Mouse (Mus musculus) cerebellum, adult (tissue): ENCODE measurements at regions not wholly inside any gene's neighbourhood (a gene's known extent, or its start where the extent isn't known, plus 50 kb on each side); places are given as distances from the start of the nearest gene placed in this dataset.

ENCODE experiments used
- ATAC-seq: cut with Nextera tagmentation; 2 replicates; pipeline ENCODE4 v1.9.2; 2017; ENCODE audit warnings: mild to moderate bottlenecking, moderate library complexity, mixed read lengths; ENCODE audit not compliant: insufficient number of reproducible peaks, low FRiP score, low TSS enrichment

DNA sequence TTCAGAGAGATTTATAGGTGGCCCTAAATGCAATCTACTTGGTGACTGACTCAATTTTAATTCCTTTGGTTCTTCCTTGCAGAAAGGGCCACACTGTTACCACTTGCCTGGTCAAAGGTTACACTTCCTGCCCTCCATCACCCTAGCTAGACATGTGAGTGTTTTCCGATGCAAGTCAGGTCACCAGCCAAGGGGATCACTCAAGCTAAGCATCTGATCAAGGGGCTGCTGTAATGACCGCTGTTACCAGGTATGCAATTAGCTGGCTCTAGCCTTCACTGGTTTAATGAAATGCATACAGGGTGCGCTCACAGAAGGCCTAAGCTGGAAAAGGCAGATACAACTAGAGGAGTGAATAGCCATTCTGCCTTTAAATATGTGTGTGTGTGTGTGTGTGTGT lies 105.1 kb downstream of the Mtx2 start:
- no peak for ATAC-seq

DNA sequence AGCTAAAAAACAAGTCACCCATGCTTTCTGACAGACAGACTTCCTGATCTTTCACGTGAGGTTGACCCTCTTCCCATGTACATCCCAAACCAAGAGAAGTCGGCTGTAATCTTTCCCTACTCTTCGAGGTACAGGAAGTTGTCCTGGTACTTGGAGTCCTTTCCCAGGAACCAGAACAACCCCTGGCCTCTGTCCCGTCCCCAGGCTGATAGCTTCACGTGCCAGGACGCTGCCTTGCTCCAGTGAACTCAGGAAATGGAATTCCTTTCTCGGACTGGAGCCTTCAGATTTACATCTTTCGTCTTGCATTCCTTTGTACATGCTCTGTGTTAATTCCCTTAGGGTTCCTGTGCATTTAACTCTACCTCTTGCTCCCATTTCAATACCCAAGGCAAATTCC lies 107.6 kb downstream of the Mtx2 start:
- no peak for ATAC-seq

DNA sequence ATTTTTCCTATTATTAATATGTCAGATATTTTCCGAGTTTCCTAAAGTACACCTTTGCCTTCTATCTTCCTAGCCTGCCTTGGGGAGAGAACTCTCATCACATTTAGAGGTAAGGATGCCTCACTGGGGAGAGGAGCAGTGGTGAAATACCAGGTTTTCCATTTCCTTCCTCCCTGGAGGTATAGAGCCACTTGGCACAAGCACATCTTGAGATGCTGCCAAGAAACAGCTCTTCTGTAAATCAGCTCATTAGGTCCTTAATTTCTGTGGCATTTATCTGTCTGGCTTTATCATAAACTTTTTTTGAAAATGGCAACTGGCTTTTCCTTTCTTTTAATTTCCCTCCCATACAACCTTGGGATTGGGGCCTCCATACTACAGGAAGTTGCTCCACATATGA lies 108.2 kb downstream of the Mtx2 start:
- no peak for ATAC-seq

DNA sequence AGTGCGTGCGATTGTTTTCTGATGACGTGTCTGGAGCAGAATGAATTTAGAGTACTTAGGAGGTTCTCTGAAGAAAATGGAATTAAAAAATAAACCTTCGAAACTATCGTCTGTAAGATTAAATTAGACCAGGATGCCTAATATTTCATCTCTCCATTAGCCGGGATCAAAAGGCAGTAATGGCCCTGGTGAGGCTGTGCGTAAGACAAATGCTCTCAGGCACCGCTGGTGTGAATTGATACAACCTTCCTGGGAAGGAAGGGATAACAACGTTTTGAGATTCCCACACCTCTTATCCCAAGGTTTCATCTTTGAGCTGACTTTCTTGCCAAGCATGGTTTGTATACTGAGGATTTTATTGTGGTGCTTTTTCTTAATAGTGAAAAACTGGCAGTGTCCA lies 113.1 kb downstream of the Mtx2 start:
- ATAC-seq: no peak

DNA sequence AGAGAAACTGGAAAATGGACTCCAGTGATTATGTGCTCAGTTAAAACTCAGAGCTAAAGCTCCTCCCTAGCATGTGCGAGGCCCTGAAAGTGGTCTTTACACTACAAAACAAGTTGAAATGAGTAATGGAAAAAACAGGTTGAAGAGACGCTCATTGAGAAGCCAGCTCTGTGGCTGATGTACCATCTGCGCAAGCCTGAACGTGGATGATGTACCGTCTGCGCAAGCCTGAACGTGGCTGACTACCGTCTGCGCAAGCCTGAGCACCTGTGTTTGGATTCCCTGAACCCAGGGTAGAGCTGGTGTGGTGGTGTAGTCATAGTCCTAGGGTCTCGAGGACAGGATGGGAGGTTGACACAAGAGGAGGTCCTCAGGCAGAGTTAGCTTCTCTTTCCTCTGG lies 116.4 kb downstream of the Mtx2 start:
- ATAC-seq: no peak

DNA sequence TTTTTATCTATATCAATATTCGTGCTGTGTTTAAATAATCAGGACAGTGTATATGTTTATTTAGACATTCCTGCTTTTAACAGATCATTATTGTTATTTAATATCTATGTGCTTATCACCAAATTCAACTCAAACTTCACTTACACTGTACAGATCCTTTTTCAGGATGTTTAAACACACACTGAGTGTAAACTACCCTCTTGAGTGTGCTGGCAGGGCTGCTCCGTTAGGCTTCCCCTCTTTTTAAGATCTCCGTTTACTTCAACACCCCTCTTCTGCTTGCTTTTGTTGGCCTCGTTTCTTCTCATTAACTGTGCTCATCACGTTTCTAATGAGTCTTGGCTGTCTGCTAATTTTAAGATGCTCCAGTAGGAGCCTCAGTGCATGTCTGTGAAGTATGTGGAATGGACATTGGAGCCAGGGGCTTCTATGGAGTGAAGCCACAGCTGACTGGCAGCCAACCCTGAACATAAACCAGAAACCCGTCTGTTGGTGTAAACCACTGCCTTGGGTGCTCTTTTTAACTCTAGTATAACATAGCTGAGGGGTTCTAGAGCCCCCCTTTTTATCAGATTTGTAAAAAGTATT lies 117.1 kb downstream of the Mtx2 start:
- ATAC-seq: no peak

DNA sequence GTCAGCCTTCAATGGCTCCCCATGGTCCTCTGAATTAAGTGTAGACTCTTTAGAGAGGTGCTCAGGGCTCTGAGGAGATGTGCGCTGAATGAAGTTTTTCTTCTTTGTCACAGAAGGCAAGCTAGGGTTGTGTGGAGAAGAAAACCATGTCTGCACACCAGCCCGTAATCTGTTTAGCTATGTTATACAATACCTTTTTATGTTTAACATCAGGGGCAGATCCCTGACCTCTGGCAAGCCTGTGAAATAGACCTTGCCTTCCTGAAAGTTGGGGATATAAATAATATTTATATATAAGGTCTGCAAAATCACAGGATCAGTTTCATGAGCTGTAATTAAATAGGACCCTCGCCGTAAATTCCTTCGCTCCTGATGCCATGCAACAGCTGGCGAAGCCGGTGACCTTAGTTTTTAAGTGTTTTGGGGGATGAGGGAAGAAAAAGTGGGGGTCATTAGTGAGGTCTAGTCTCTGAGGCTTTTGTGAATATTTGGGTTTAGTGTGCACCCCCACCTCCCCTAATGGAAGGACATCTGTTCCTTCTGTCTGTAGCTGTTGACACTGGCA lies 119.7 kb downstream of the Mtx2 start:
- ATAC-seq: no peak

DNA sequence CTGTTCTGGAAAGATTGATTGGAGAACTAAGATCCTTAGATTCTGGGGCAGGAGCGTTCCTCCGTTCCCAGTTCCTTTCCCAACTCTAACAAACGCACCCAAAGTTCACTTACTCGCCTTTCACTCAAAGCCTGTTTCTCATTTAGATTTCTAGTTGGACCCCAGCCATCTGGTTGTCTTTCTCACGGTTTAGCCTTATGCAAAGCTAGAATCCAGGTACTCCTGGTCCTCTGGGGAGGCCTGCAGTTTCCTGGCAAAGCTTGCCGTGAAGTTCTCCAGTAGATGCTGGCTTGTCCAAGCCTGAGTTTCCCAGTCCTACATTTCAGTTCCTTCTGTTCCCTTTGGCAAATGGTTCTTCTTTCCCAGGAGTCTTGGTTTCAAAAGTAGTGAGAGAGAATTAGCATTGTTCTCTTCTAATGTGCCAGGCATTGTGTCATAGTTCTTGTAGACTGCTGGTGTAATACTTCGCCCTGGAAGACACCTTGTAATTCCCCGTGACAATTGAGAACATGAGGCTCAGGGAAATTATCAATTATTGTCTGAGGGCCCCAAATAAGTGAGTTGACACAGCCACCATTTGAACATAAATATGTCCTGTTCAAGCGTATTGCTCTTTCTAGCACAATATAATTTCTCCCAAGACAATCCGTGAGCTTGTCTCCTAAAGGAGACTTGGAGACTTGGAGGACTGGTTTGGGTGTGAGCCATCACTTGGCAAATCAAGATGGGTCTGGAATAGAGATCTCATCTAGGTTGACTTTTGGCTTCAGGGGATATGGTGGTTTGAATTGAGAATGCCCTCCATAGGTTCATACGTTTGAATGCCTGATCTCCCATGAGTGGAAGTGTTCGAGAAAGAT lies 126.0 kb downstream of the Mtx2 start:
- ATAC-seq: no peak

DNA sequence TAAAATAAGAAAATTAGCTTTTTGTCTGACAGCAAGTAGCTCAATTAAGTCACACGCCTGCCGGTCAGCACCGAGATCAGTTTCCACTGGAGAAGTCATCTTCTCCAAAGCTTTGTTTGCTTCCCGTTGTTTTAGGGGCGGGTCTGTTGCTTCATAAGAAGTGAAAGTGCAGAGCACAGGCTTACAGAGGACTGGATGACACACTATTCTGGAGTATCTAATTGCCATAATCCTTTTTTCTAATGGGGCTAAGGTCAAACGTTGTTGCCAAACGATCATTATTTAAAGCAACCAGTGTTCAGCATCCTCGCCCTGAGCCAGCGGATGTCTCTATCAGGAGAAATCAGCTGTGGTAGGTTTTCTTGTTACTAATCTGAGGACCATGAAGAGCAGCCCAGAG lies 128.5 kb downstream of the Mtx2 start:
- no peak for ATAC-seq

DNA sequence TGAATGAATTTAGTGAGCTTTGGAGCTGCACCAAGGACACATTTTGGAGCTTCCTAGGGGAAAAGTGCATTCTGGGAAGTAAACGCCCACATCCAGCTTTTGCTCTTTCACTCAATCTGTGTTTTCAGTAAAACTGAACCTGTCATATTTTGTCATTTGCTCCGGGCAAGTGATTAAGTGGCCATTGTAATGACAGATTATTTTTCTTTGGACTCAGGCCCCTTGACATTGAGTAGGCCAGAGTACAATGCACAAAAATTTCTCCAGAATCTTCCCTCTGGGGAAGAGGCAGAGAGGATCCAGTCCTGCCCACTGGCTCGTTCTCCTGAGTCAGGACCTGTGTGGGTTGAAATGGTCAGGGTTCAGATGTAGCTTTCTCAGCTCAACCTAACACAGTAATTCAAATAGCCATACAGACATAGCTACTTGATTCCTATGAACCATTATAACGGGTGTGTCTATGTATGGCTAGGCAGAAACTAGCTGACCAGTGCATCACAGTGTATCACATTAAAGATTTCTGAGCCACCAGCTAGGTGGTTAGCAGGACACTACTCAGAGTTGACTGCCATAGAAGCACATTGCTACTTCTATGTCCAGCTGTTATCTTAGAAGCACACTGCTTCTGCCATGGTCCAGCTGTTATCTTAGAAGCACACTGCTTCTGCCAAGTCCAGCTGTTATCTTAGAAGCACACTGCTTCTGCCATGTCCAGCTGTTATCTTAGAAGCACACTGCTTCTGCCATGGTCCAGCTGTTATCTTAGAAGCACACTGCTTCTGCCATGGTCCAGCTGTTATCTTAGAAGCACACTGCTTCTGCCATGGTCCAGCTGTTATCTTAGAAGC lies 129.9 kb downstream of the Mtx2 start:
- ATAC-seq: no peak

DNA sequence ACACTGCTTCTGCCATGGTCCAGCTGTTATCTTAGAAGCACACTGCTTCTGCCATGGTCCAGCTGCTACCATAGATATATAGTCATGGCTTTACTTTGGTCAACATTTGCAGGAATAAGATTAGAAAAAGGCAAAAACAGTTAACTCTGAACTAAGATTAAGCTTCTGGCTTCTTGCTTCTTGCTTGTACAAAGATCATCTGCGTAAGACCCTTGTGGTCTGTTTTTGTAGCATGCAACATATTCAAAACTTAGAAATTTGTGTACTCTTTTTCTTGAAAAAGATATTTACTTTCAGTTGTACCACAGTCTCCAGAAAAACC lies 130.5 kb downstream of the Mtx2 start:
- ATAC-seq: no peak

DNA sequence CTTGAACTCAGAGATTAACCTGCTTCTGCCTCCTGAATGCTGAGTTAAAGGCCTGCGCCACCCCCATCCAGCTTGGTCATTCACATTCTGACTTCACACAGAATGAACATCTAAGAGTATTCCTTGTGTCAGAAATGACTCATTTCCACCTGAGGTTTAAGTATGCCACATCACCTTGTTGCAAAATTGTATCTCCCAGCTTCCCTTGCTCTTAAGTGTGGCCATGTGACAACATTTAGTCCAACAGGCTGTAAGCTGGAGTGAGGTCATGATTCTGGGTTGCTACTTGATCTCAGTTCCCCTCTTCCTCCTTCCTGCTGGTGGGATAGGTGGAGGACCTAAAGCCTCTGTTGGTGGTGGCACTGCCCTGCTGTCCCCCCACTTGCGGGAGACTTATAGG lies 131.0 kb downstream of the Mtx2 start:
- no peak for ATAC-seq

DNA sequence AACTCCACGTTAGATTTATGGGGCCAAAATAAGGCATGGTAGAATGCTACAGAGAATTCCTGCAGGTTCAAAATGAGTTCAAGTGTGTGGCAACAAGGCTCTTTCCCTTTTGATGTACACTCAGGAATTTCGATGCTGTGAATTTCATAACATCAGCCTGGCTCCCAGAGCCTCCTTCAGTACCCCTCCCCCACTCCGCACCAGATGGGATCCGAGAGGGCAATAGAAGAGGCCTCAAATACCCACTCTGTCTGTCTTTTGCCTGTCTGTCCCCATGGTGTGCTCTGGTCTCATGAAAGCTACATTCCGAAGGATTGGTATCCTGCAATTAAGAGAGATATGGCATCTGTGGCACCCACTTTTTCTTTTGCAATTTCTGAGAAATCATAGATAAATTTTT lies 134.3 kb downstream of the Mtx2 start:
- no peak for ATAC-seq

DNA sequence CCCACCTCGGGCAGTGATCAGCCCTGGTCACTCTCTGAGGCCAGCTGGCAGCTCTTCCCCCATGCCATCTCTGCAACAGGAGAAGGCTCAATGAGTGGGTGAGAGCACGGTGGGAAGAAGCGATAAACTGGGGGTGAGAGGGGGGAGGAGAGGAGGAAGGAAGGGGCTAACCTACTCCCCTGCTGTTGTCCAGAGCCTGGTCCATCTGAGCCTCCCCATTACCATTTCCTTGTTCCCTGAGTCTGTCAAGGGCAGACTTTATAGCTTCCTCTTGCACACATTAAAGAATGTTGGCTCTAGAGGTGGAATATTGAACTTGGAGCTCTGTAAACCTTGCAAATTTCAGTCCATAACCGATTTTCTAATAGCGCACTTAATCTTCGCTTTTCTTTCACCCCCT lies 136.8 kb downstream of the Mtx2 start:
- ATAC-seq: no peak

DNA sequence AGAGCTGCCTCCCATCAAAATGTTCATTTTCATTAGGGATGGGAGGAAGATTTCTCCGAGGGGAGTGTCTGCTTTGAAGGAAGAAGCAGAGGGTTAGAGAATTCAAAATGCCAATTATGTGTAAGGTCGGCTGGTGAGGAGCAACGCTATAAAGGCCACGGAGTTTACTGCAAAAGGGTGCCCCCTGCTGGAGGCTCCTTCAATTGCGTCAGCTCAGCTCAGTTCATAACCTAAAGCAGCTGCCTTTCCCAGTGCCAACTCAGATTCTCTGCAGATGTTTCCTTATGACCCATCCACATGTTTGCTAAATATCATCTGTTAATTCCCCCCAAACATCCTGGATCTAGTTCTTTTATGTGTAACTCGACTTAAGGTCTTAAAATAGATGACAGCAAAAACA lies 138.8 kb downstream of the Mtx2 start:
- peak; percentile 75; the same call in 1 of the 2 replicates for ATAC-seq

DNA sequence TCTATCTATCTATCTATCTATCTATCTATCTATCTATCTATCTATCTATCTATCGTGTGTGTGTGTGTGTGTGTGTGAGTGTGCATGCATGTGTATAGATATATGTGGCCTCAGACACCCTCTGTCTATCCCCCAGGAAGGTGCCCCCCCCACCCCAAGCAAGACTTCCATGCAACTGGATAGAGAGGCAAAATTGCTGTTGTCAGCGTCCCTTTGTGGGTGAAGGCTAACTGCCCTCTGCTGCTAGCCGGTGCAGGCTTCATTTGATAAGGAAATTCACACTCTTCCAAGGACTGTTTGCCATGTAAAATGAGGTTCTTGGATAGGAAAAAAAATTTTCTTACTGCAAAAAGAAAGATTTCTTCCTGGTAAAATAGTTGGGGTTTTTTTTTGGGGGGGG lies 139.4 kb downstream of the Mtx2 start:
- no peak for ATAC-seq

DNA sequence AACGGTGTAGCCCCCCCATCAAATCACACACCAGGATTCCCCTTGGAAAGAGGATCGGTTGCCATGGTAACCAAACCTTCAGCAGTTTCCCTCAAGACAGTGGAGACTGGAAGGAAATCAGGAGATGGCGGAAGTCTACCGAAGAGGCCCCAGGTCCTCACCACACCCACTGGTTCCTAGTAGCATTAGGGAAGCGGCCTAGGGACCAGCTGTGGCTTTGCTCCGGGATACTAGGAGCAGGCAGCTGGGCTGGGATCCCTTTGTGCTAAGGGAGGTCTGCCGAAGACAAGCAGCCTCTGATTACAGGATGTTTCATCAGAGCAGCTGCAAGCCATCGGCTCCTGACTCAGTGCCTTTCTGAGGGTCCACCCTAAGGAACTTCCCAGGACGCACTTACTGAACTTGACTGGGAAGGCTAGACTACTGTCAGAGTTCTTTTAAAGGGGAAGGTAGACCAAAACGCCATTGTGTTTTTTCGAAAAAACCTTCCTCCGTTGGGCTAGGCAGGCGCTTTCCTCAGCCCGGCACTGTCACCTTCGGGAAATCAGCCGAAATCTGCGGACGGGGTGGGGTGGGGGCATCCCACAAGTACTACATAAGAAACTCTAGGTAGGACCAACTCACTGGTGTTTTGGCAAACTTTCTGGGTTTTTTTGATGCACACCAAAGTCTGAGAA lies 139.9 kb downstream of the Mtx2 start:
- no peak for ATAC-seq

DNA sequence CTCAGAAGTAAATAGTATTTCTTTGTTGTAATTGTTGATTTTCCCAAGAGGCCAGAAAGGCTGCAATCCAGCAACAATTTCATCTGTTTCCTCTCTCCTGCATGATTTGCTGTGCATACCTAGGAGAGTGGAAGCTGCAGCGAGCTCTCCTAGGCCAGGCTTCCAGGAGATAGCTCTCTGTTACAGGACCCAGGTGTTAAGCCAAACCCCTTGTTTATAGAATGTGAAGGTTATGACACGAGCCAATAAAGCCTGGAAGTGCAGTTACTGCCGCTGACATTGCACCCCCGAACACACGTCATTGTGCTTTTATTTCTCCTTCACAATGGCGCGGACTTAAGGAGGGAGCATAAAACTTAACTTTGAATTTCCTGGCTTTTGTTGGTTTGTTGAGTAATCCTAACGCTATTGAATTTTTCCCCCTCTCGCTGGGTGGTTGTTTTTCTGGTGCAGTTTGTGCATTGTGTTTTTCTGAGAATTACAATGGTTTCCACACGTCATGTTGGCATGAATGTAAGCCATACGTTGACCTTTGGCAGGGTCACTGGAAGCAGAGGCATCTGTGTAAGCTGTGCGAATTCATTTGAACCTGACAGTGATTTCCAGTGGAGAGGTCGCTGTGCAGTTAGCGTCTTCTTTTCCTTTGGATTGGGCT lies 145.1 kb downstream of the Mtx2 start:
- ATAC-seq: no peak

DNA sequence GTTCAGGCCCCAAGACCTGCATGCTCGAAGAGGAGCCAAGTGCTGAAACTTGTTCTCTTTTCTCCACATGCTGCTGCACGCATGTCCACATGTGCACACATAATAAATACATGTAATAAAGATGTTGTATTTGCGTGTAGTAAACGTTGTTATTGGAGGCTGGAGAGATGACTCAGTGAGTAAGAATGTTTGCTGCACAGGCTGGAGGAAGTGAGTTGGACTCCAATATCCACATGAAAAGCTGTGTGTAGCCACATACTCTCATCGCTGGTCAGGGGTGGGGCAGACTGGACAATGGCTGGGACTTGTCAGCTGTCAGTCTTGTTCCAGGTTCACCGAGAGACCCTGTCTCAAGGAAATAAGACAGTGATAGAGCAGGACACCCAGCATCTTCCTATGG lies 147.8 kb downstream of the Mtx2 start:
- ATAC-seq: no peak
